Mouse (Mus musculus) midbrain, embryonic 11.5 days (tissue): ENCODE data around the gene Hk2. TPM values are rescaled to one million over a fixed set of nuclear protein-coding genes. Genes with fewer than 3 reads are reported as not detected.

Experiments used
- ATAC-seq: fragments of 200-750 bp; cut with Nextera tagmentation; 2 replicates; pipeline ENCODE4 v1.8.0; 2017; ENCODE audit warnings: moderate TSS enrichment, moderate library complexity; ENCODE audit not compliant: low FRiP score
- DNase-seq: peaks from one replicate; pipeline ENCODE4 v3.0.0; 2015; ENCODE audit warnings: low spot score; ENCODE audit errors: missing footprints
- H3K27ac ChIP-seq: fragments of 300-500 bp; sonication (generic); 2 replicates; pipeline ENCODE4 v1.5.1; 2014; ENCODE audit warnings: low read depth, low read length
- H3K27me3 ChIP-seq: fragments of 300-500 bp; sonication (generic); 2 replicates; pipeline ENCODE4 v1.6.1; 2014; ENCODE audit warnings: mild to moderate bottlenecking, low read length, moderate library complexity, mixed read lengths; ENCODE audit not compliant: control insufficient read depth, insufficient read depth
- H3K36me3 ChIP-seq: fragments of 300-500 bp; sonication (generic); 2 replicates; pipeline ENCODE4 v1.6.1; 2014; ENCODE audit warnings: mild to moderate bottlenecking, low read length, moderate library complexity, mixed read lengths; ENCODE audit not compliant: control insufficient read depth, insufficient read depth
- H3K4me1 ChIP-seq: fragments of 300-500 bp; sonication (generic); 2 replicates; pipeline ENCODE4 v1.6.1; 2014; ENCODE audit warnings: low read length; ENCODE audit not compliant: control insufficient read depth, insufficient read depth
- H3K4me2 ChIP-seq: fragments of 300-500 bp; sonication (generic); 2 replicates; pipeline ENCODE4 v1.6.1; 2014; ENCODE audit warnings: mild to moderate bottlenecking, moderate library complexity
- H3K4me3 ChIP-seq: fragments of 300-500 bp; sonication (generic); 2 replicates; pipeline ENCODE4 v1.5.1; 2014; ENCODE audit warnings: low read depth, low read length
- H3K9ac ChIP-seq: fragments of 300-500 bp; sonication (generic); 2 replicates; pipeline ENCODE4 v1.6.1; 2014; ENCODE audit warnings: low read length
- H3K9me3 ChIP-seq: fragments of 300-500 bp; sonication (generic); 2 replicates; pipeline ENCODE4 v1.6.1; 2016; ENCODE audit warnings: low read length; ENCODE audit not compliant: control insufficient read depth
- WGBS: fragments of 180-500 bp; shearing (Covaris S2); extraction: QIAGEN DNeasy Blood & Tissue Kit; methylation state at CpG from one replicate; pipeline ENCODE4 v1.1.7; 2014; 5-methylcytosine and 5-hydroxymethylcytosine counted together
- polyA plus RNA-seq: library from polyadenylated mRNA; unstranded; fragments of >200 nt; fragmentation: Nextera tagmentation; extraction: Ambion mirVana; gene quantifications from 2 replicates; pipeline ENCODE4 v1.2.1, GENCODE M21; 2014

The Hk2 gene
- polyA plus RNA-seq, 1 experiment from 2014 or later = 16.8 TPM

- Histone ChIP-seq H3K9me3 (no peaks in the 10 kb centered on the region), H3K4me1 (no peaks in the 10 kb centered on the region), H3K27ac (no peak overlapping the region), H3K36me3 (no peaks in the 10 kb centered on the region), H3K4me3 (no peak overlapping the region), H3K27me3 (no peaks in the 10 kb centered on the region), H3K9ac (no peak overlapping the region), H3K4me2 (no peak overlapping the region)
- DNase-seq (no peak), ATAC-seq (no peak)
- 85% methylated on average over 4 of the region's 4 CpGs for WGBS
These were observed 58.1 kb downstream of the Hk2 start for GRCm38 (mm10) chr6:82716126-82716525.

GRCm38 (mm10) chr6:82715653-82716052, 58.6 kb downstream of the Hk2 start:
- Histone ChIP-seq H3K27ac (no peak overlapping the region), H3K4me2 (no peak overlapping the region), H3K27me3 (no peaks in the 10 kb centered on the region), H3K9me3 (no peaks in the 10 kb centered on the region), H3K36me3 (no peaks in the 10 kb centered on the region), H3K9ac (no peak overlapping the region), H3K4me1 (no peaks in the 10 kb centered on the region), H3K4me3 (no peak overlapping the region)
- 92% methylated on average over 3 of the region's 3 CpGs for WGBS
- DNase-seq (no peak), ATAC-seq (no peak)

GRCm38 (mm10) chr6:82715253-82715652, 59.0 kb downstream of the Hk2 start:
- ATAC-seq (no peak), DNase-seq (no peak)
- H3K9ac ChIP-seq = no peak overlapping the region
- no peaks in the 10 kb centered on the region for H3K27me3 ChIP-seq
- H3K4me1 ChIP-seq = no peaks in the 10 kb centered on the region
- H3K4me2 ChIP-seq = no peak overlapping the region
- no peaks in the 10 kb centered on the region for H3K9me3 ChIP-seq
- no peak overlapping the region for H3K4me3 ChIP-seq
- 92% methylated on average over 6 of the region's 6 CpGs for WGBS
- no peaks in the 10 kb centered on the region for H3K36me3 ChIP-seq
- no peak overlapping the region for H3K27ac ChIP-seq

GRCm38 (mm10) chr6:82714841-82715240, 59.4 kb downstream of the Hk2 start:
- no peaks in the 10 kb centered on the region for H3K9me3 ChIP-seq
- H3K27ac ChIP-seq = no peak overlapping the region
- WGBS = 88% methylated on average over 5 of the region's 5 CpGs
- H3K4me2 ChIP-seq = no peak overlapping the region
- H3K4me1 ChIP-seq = no peaks in the 10 kb centered on the region
- no peak overlapping the region for H3K4me3 ChIP-seq
- DNase-seq (no peak), ATAC-seq (no peak)
- no peaks in the 10 kb centered on the region for H3K27me3 ChIP-seq
- H3K36me3 ChIP-seq = no peaks in the 10 kb centered on the region
- H3K9ac ChIP-seq = no peak overlapping the region

- DNase-seq (peak; percentile 98), ATAC-seq (peak; percentile 76; the same call in 1 of the 2 replicates)
- 11% methylated on average over 3 of the region's 3 CpGs for WGBS
These were observed 60.0 kb downstream of the Hk2 start for GRCm38 (mm10) chr6:82714243-82714642.

GRCm38 (mm10) chr6:82707742-82708141, 66.5 kb downstream of the Hk2 start:
- Histone ChIP-seq H3K4me3 (no peak overlapping the region), H3K36me3 (no peaks in the 10 kb centered on the region), H3K27ac (no peak overlapping the region), H3K27me3 (no peaks in the 10 kb centered on the region), H3K4me2 (no peak overlapping the region), H3K9ac (no peak overlapping the region), H3K9me3 (no peaks in the 10 kb centered on the region), H3K4me1 (no peaks in the 10 kb centered on the region)
- DNase-seq (no peak), ATAC-seq (no peak)
- 82% methylated on average over 3 of the region's 3 CpGs for whole genome bisulfite sequencing

More at GRCm38 (mm10) chr6:82714243-82714642, 60.0 kb downstream of the Hk2 start:
- no peaks in the 10 kb centered on the region for H3K9me3 ChIP-seq
- no peak overlapping the region for H3K4me3 ChIP-seq
- no peak overlapping the region for H3K9ac ChIP-seq
- no peaks in the 10 kb centered on the region for H3K27me3 ChIP-seq
- H3K27ac ChIP-seq = no peak overlapping the region
- no peak overlapping the region for H3K4me2 ChIP-seq
- no peaks in the 10 kb centered on the region for H3K36me3 ChIP-seq
- no peaks in the 10 kb centered on the region for H3K4me1 ChIP-seq

GRCm38 (mm10) chr6:82707241-82707640, 67.0 kb downstream of the Hk2 start:
- H3K9me3 ChIP-seq = no peaks in the 10 kb centered on the region
- no peak for DNase-seq
- ATAC-seq = no peak
- H3K27ac ChIP-seq = no peak overlapping the region
- H3K9ac ChIP-seq = no peak overlapping the region
- H3K27me3 ChIP-seq = no peaks in the 10 kb centered on the region
- H3K36me3 ChIP-seq = no peaks in the 10 kb centered on the region
- H3K4me2 ChIP-seq = no peak overlapping the region
- 87% methylated on average over 10 of the region's 10 CpGs for WGBS
- H3K4me1 ChIP-seq = no peaks in the 10 kb centered on the region
- H3K4me3 ChIP-seq = no peak overlapping the region

GRCm38 (mm10) chr6:82705221-82705620, 69.0 kb downstream of the Hk2 start, which contains the start of gene Pole4:
Gene Pole4 (minus strand): TSS chr6:82705365.
- no peak for ATAC-seq
- WGBS = 86% methylated on average over 5 of the region's 5 CpGs
- H3K4me2 ChIP-seq = no peak within 1 kb of the TSS
- H3K9ac ChIP-seq = no peak within 1 kb of the TSS
- no peaks in the 10 kb centered on the region for H3K36me3 ChIP-seq
- no peaks in the 10 kb centered on the region for H3K9me3 ChIP-seq
- DNase-seq = no peak
- peaks cover 8% of the 10 kb centered on the region for H3K4me1 ChIP-seq
- no peak within 1 kb of the TSS for H3K4me3 ChIP-seq
- no peaks in the 10 kb centered on the region for H3K27me3 ChIP-seq
- no peak within 1 kb of the TSS for H3K27ac ChIP-seq

GRCm38 (mm10) chr6:82703710-82704109, 70.5 kb downstream of the Hk2 start:
- no peaks in the 10 kb centered on the region for H3K36me3 ChIP-seq
- peaks cover 16% of the 10 kb centered on the region for H3K4me1 ChIP-seq
- no peak for ATAC-seq
- H3K4me2 ChIP-seq = no peak overlapping the region
- no peak for DNase-seq
- H3K9me3 ChIP-seq = no peaks in the 10 kb centered on the region
- H3K27me3 ChIP-seq = no peaks in the 10 kb centered on the region
- no peak overlapping the region for H3K4me3 ChIP-seq
- H3K27ac ChIP-seq = no peak overlapping the region
- no peak overlapping the region for H3K9ac ChIP-seq
- WGBS = 90% methylated on average over 3 of the region's 3 CpGs

GRCm38 (mm10) chr6:82702593-82703017, 71.6 kb downstream of the Hk2 start:
- no peaks in the 10 kb centered on the region for H3K9me3 ChIP-seq
- H3K27ac ChIP-seq = no peak overlapping the region
- H3K36me3 ChIP-seq = no peaks in the 10 kb centered on the region
- peaks cover 16% of the 10 kb centered on the region for H3K4me1 ChIP-seq
- H3K27me3 ChIP-seq = no peaks in the 10 kb centered on the region
- H3K4me3 ChIP-seq = no peak overlapping the region
- ATAC-seq (peak; percentile 80), DNase-seq (peak; percentile 99)
- no peak overlapping the region for H3K9ac ChIP-seq
- no peak overlapping the region for H3K4me2 ChIP-seq
- 32% methylated on average over 16 of the region's 16 CpGs for WGBS
